Comparison of ENCODE assay signal across 25 mouse cellular contexts in the genomic region with DNA sequence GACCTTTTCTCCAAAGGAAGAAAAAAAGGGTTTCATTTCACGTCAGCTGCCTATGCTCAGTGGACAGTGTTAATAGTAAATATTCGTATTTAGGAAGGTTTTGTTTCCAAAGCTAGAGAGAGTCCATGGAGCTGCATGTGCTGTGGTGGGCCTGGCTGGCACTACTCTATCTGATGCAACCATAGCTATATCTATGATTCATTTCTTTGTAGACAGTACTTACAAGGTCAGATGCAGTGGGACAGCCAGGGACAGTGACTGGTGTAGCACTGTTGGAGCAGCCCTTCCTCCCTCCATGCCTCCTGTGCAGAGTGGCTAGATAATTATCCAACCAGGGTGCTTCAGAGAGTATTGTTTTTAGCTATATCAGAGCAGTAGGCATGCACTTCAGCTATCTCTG. TPM values are rescaled to one million over a fixed set of nuclear protein-coding genes. Genes with fewer than 3 reads are reported as not detected.
DNase-seq lines count a peak whose midpoint lies in the region; ATAC-seq and TF ChIP-seq lines count a peak whose summit lies in the region.
"Had no signal": no experiment of that assay in that cellular context is flagged by ENCODE, and none has a peak within 500 bp of the region (broad histone marks: within the 10 kb centered on the region; RNA-seq: fewer than 3 reads in every experiment).

No protein-coding gene starts in this region.

- H3K4me3 ChIP-seq in heart, embryonic 14.5 days (ENCODE audit: control insufficient read depth in 1 of 2, insufficient read depth in 1 of 2, low read depth in 1 of 2, low read length in 2 of 2), result no peak overlapping the region
- no peak overlapping the region for H3K4me3 ChIP-seq in MEL (ENCODE audit: control insufficient read depth in 1 of 2, insufficient read depth in 1 of 2, low read depth in 2 of 2, low read length in 2 of 2)
- H3K4me3 ChIP-seq in kidney, adult 2 months (ENCODE audit: insufficient read depth, low read depth, low read length), result no peak overlapping the region
- H3K4me3 ChIP-seq: embryonic facial prominence, embryonic 12.5 days; hindbrain, embryonic 10.5 days; intestine, embryonic 15.5 days; limb, embryonic 15.5 days; neural tube, embryonic 15.5 days had no signal

- 74% methylated on average over 2 of the region's 2 CpGs for WGBS in heart, embryonic 14.5 days
- 78% methylated on average over 2 of the region's 2 CpGs for WGBS in kidney, adult 2 months

- H3K4me2 ChIP-seq in heart, embryonic 14.5 days (ENCODE audit: low read length), result no peak overlapping the region
- H3K4me2 ChIP-seq: embryonic facial prominence, embryonic 12.5 days; intestine, embryonic 15.5 days; limb, embryonic 15.5 days; lung, embryonic 14.5 days; midbrain, embryonic 11.5 days; neural tube, embryonic 15.5 days had no signal

- H3K4me1 ChIP-seq in heart, embryonic 14.5 days (ENCODE audit: control insufficient read depth in 2 of 2, insufficient read depth in 2 of 2, low read length in 2 of 2), result peaks cover 21 to 37% of the 10 kb centered on the region in 2 experiments
- H3K4me1 ChIP-seq in MEL (ENCODE audit: control insufficient read depth in 1 of 2, insufficient read depth in 2 of 2, low read length in 2 of 2), result peaks cover 9 to 20% of the 10 kb centered on the region in 2 experiments
- H3K4me1 ChIP-seq in kidney, adult 2 months (ENCODE audit: control insufficient read depth, insufficient read depth, low read length), result no peaks in the 10 kb centered on the region
- H3K4me1 ChIP-seq: intestine, embryonic 15.5 days; limb, embryonic 15.5 days; neural tube, embryonic 15.5 days had no signal

- H3K27me3 ChIP-seq in heart, embryonic 14.5 days (ENCODE audit: control insufficient read depth, insufficient read depth, low read length), result no peaks in the 10 kb centered on the region
- H3K27me3 ChIP-seq in MEL (ENCODE audit: control insufficient read depth in 1 of 2, insufficient read depth in 2 of 2, low read length in 2 of 2), result no peaks in the 10 kb centered on the region
- no peaks in the 10 kb centered on the region for H3K27me3 ChIP-seq in kidney, adult 2 months (replicated peaks; ENCODE audit: control insufficient read depth, insufficient read depth, low read length)
- H3K27me3 ChIP-seq: embryonic facial prominence, embryonic 12.5 days; intestine, embryonic 15.5 days; limb, embryonic 15.5 days; neural tube, embryonic 15.5 days had no signal

- H3K36me3 ChIP-seq in heart, embryonic 14.5 days (ENCODE audit: control insufficient read depth, insufficient read depth, low read length), result peaks cover 11% of the 10 kb centered on the region
- H3K36me3 ChIP-seq in MEL (ENCODE audit: control insufficient read depth in 1 of 2, insufficient read depth in 2 of 2, low read length in 2 of 2), result peaks cover 0 to 11% of the 10 kb centered on the region in 2 experiments; a peak in 2 of 4 replicates
- H3K36me3 ChIP-seq in kidney, adult 2 months (ENCODE audit: control insufficient read depth, insufficient read depth, low read length), result peaks cover 2% of the 10 kb centered on the region; the same call in 1 of the 2 replicates
- H3K36me3 ChIP-seq: embryonic facial prominence, embryonic 12.5 days; hindbrain, embryonic 10.5 days; intestine, embryonic 15.5 days had no signal

- H3K9me3 ChIP-seq in heart, embryonic 14.5 days (ENCODE audit: control insufficient read depth, low read length), result no peaks in the 10 kb centered on the region
- no peaks in the 10 kb centered on the region for H3K9me3 ChIP-seq in MEL (replicated peaks; ENCODE audit: insufficient read depth, low read length)
- H3K9me3 ChIP-seq: embryonic facial prominence, embryonic 12.5 days; hindbrain, embryonic 10.5 days; intestine, embryonic 15.5 days; limb, embryonic 15.5 days; neural tube, embryonic 15.5 days had no signal

- intact Hi-C loops in heart, postnatal 36 days (cut with DNase I), result loop anchor here (10.0 kb wide), 1 partner anchor 797 kb away; no protein-coding TSS in a partner anchor

- no peak for TF ChIP-seq RAD21 in MEL (IDR thresholded peaks at IDR 0.05; ENCODE audit: low read depth, low read length)

- no peak overlapping the region for H3K9ac ChIP-seq in heart, embryonic 14.5 days (ENCODE audit: low read length)
- H3K9ac ChIP-seq in MEL (ENCODE audit: control insufficient read depth, low read depth, low read length, poor library complexity, severe bottlenecking), result no peak overlapping the region
- H3K9ac ChIP-seq: embryonic facial prominence, embryonic 12.5 days; intestine, embryonic 15.5 days; limb, embryonic 15.5 days; liver, embryonic 14.5 days; lung, embryonic 14.5 days; neural tube, embryonic 15.5 days had no signal

- no peak for TF ChIP-seq POLR2A in MEL (IDR thresholded peaks at IDR 0.05; ENCODE audit: control insufficient read depth in 1 of 2, insufficient read depth in 1 of 2, low read depth in 1 of 2, low read length in 2 of 2, poor library complexity in 1 of 2)
- no peak for TF ChIP-seq POLR2A in kidney, adult 2 months (IDR thresholded peaks at IDR 0.05; ENCODE audit: low read depth, low read length)

- peak overlapping the region; percentile 65 to 89 for H3K27ac ChIP-seq in heart, embryonic 14.5 days (replicated peaks in 1 of 2; ENCODE audit: control insufficient read depth in 1 of 2, insufficient read depth in 1 of 2, low read depth in 2 of 2, low read length in 2 of 2)
- H3K27ac ChIP-seq in MEL (ENCODE audit: control insufficient read depth, low read depth, low read length), result no peak overlapping the region
- no peak overlapping the region for H3K27ac ChIP-seq in kidney, adult 2 months (ENCODE audit: insufficient read depth, low read depth, low read length)
- H3K27ac ChIP-seq: embryonic facial prominence, embryonic 12.5 days; hindbrain, embryonic 10.5 days; intestine, embryonic 15.5 days; limb, embryonic 15.5 days; liver, embryonic 14.5 days; neural tube, embryonic 15.5 days had no signal

- ATAC-seq in heart, embryonic 14.5 days (ENCODE audit: insufficient number of reproducible peaks, insufficient read depth, low FRiP score, low read depth), result no peak
- ATAC-seq: hindbrain, embryonic 16.5 days; intestine, embryonic 15.5 days had no signal

- DNase-seq in adrenal gland, adult 2 months, result peak; percentile 77
- no peak for DNase-seq in adrenal gland, postnatal 4 days (ENCODE audit: low spot score in 2 of 2)
- DNase-seq in heart, postnatal 36 days, result no peak
- peak; percentile 26 for DNase-seq in MEL (ENCODE audit: low read depth, low spot score)
- DNase-seq in adrenal gland, postnatal 36 days, result peak; percentile 63 to 69
- DNase-seq in kidney, adult 2 months, result no peak
- DNase-seq: cerebellum, adult 11-12 months; cerebellum, postnatal 10 days; gastrocnemius, postnatal 25 days; kidney, adult 9 months; kidney, postnatal 14 days; left cerebral cortex, postnatal 4 days; lung, embryonic 14.5 days; lung, postnatal 4 days; thymus, adult 18-20 months; thymus, postnatal 36 days had no signal

- TF ChIP-seq EP300 in MEL (IDR thresholded peaks at IDR 0.05; ENCODE audit: low read depth in 1 of 2, low read length in 2 of 2), result no peak

- H3K79me2 ChIP-seq in MEL (ENCODE audit: control insufficient read depth, insufficient read depth, low read length, poor library complexity), result no peaks in the 10 kb centered on the region

- no peak for TF ChIP-seq CTCF in MEL (IDR thresholded peaks at IDR 0.05 in 2 of 3, conservative IDR thresholded peaks at IDR 0.05 in 1 of 3; ENCODE audit: control insufficient read depth in 1 of 3, insufficient read depth in 1 of 3, low read depth in 2 of 3, low read length in 3 of 3, poor library complexity in 1 of 3, severe bottlenecking in 1 of 3)
- TF ChIP-seq CTCF in kidney, adult 2 months (conservative IDR thresholded peaks at IDR 0.05; ENCODE audit: insufficient read depth, insufficient read length, low read depth, low read length), result no peak

TF ChIP-seq in MEL, 35 proteins besides CTCF, POLR2A, EP300 and RAD21:
- no peak for TF ChIP-seq ZC3H11A (IDR thresholded peaks at IDR 0.05; ENCODE audit: low read depth, low read length)
- TF ChIP-seq MYC (IDR thresholded peaks at IDR 0.05; ENCODE audit: low read depth, low read length), result no peak
- no peak for TF ChIP-seq POLR2AphosphoS2 (IDR thresholded peaks at IDR 0.05; ENCODE audit: low read length)
- no peak for TF ChIP-seq MYB (IDR thresholded peaks at IDR 0.05; ENCODE audit: low read depth, low read length)
- TF ChIP-seq NRF1 (IDR thresholded peaks at IDR 0.05; ENCODE audit: insufficient read depth, low read depth, low read length, poor library complexity, severe bottlenecking), result no peak
- no peak for TF ChIP-seq NELFE (IDR thresholded peaks at IDR 0.05; ENCODE audit: low read depth, low read length)
- TF ChIP-seq MAZ (IDR thresholded peaks at IDR 0.05; ENCODE audit: low read depth, low read length), result no peak
- TF ChIP-seq POLR2AphosphoS5 (IDR thresholded peaks at IDR 0.05; ENCODE audit: borderline replicate concordance, low read depth, low read length), result no peak
- TF ChIP-seq TBP (IDR thresholded peaks at IDR 0.05; ENCODE audit: low read depth, low read length), result no peak

RNA-seq across cellular contexts. Expression of a gene that starts 9.8 kb away (rescaled TPM):
- total RNA-seq in adrenal gland, adult 2 months (2021), result 10 to 100 TPM; 23.1 to 28.0 TPM
- 2.0 and 2.3 TPM in 2 replicates for polyA plus RNA-seq in adrenal gland, adult 2 months (2012; rRNA removed)
- total RNA-seq in adrenal gland, postnatal 4 days (2021), result 10 to 100 TPM; 28.5 to 31.6 TPM
- polyA plus RNA-seq in heart, embryonic 14.5 days (2014; fragmentation: Nextera tagmentation; extraction: Ambion mirVana), result 12.4 and 12.9 TPM in 2 replicates
- 10 to 100 TPM; 13.1 to 13.9 TPM for total RNA-seq in heart, postnatal 36 days (2021)
- total RNA-seq in MEL (2012; rRNA removed), result 19.8 and 20.6 TPM in 2 replicates
- polyA plus RNA-seq in MEL (2012; ENCODE audit: insufficient read depth in 1 of 2, insufficient read length in 2 of 2, low read depth in 1 of 2, low replicate concordance in 2 of 2, missing spikeins in 1 of 2), result 10 to 100 TPM in 1 of 2 experiments, not detected in 1; 24.2 TPM
- total RNA-seq in adrenal gland, postnatal 36 days (2021), result 10 to 100 TPM; 22.2 to 37.2 TPM
- polyA plus RNA-seq in kidney, adult 2 months (2012; rRNA removed), result 3.7 and 5.1 TPM in 2 replicates

RNA-seq across cellular contexts. Expression of a gene that starts 35.9 kb away (rescaled TPM):
- 10 to 100 TPM; 35.0 to 41.7 TPM for total RNA-seq in adrenal gland, adult 2 months (2021)
- 35.9 and 48.1 TPM in 2 replicates for polyA plus RNA-seq in adrenal gland, adult 2 months (2012; rRNA removed)
- total RNA-seq in adrenal gland, postnatal 4 days (2021), result 10 to 100 TPM; 50.1 to 51.2 TPM
- 36.2 and 36.6 TPM in 2 replicates for polyA plus RNA-seq in heart, embryonic 14.5 days (2014; fragmentation: Nextera tagmentation; extraction: Ambion mirVana)
- 100 to 1,000 TPM; 131 to 192 TPM for total RNA-seq in heart, postnatal 36 days (2021)
- 0.81 and 1.7 TPM in 2 replicates for total RNA-seq in MEL (2012; rRNA removed)
- polyA plus RNA-seq in MEL (2012; ENCODE audit: insufficient read depth in 1 of 2, insufficient read length in 2 of 2, low read depth in 1 of 2, low replicate concordance in 2 of 2, missing spikeins in 1 of 2), result 1 to 10 TPM in 1 of 2 experiments, not detected in 1; 4.3 TPM
- 10 to 100 TPM; 48.0 to 55.3 TPM for total RNA-seq in adrenal gland, postnatal 36 days (2021)
- 24.0 and 32.3 TPM in 2 replicates for polyA plus RNA-seq in kidney, adult 2 months (2012; rRNA removed)

Comparison
In these comparisons a context has a peak if more than half of its experiments do, and no peak if none do; other contexts are left out.
1. DNase-seq: peak in adrenal gland, adult 2 months (single experiment), MEL (single experiment) and adrenal gland, postnatal 36 days (2 of 2); none in adrenal gland, postnatal 4 days (0 of 2), heart, postnatal 36 days (0 of 2) and kidney, adult 2 months (single experiment).
2. H3K27ac ChIP-seq: peak in heart, embryonic 14.5 days (2 of 2); none in MEL (single experiment) and kidney, adult 2 months (single experiment).
3. RNA of a gene that starts 35.9 kb away (total RNA-seq): 131 to 192 TPM in heart, postnatal 36 days, 48.0 to 55.3 TPM in adrenal gland, postnatal 36 days, 50.1 to 51.2 TPM in adrenal gland, postnatal 4 days and 35.0 to 41.7 TPM in adrenal gland, adult 2 months; 0.81 to 1.7 TPM in MEL; every median in the first group is over 10 times any median in the second.